Mouse (Mus musculus) layer of hippocampus, adult 9-11 months (tissue): ENCODE measurements at regions not wholly inside any gene's neighbourhood (a gene's known extent, or its start where the extent isn't known, plus 50 kb on each side); places are given as distances from the start of the nearest gene placed in this dataset.

Experiments
- DNase-seq: peaks from one replicate; pipeline ENCODE4 v3.0.0; 2022

DNA sequence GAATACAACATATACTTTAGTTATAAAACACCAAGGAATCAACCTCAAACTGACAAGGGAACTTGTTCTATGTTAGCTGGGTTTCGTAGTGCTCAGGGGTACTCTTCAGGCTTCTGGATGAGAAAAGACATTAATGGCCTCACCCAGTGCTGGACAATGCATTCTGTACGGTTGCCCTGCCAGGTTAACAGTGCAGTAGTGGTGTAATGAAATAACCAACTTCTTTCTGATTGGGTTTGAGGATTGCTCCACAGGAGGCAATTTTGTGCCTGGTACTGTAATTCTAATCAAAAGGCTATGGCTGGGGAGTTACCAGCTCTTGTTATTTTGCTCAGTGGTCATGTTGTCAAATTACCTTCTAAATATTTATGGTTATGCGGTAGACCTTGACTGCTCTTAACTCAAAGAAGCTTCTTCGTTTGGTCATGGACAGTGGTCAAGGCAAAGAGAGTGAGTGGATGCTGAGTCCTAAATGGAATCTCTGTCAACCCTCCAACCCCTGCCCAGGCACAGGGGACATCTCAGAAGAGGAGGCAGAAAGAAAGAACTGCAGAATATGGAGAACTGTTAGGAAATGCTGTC, 158.8 kb upstream of the B3gat2 start:
- no peak for DNase-seq

DNA sequence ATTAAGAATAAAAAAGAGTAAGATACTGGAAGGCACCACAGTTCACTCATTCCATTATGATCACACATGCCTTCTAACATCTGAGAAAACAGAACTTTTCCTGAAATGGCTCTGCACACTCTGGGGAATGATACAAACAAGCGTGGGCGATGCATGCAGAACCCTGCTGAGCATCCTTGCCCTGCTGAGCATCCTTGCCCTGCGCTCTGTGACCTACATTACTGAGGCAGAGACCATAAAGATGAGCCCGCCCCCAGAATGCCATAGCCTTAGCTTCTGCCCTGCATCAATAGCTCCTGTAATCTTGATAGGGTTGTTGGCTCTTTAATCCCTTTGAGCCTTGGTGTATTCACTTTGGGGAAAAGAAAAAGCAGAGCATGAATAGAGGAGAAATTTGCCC, 132.2 kb upstream of the B3gat2 start:
- DNase-seq: peak; percentile 10

DNA sequence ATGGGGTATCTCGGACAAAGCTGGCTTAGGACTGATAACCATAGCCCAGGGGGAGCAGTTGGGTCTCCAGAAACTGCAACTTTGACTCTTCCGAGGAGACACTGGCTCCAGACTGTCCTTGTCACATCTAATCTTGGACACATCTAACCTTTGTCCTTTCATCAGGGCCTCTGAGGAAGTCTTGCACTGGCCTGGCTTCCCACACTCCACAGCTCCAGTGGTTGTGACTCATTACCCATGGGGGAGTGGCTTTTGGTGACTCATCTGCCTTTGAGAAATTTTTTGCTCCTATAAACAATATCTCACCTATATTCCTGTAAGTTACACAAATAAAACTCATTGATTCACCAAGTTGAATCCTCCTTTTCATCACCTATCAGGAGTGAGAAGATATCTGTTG, 116.5 kb upstream of the B3gat2 start:
- DNase-seq: no peak

DNA sequence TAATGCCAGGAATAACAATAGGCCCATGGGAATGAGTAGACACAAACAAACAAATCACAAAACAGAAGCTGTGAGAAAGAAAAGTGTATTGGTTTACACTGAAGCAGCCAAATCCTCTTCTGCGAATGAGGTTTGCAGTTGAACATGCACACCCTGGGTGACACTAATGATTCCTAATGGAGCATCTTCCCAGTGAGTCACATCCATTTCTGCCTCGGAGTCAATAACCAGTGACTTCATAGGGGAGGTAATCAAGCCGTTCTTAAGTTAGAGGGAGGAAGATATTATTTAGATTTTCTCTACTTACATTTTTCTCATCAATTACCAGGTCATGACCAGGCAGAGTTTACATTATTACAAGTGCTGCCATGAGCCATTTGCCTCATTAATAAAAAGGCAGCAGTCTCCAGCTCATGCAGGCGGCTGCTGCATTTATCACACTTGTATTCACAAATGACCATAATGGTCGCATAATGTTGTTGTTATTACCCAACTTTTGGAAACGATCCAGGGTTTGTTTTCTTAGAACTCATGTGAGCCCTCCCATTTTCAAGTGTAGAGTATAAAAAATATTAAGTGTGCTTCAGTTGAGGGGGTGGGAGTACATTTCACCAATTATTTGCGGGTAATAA, 112.6 kb upstream of the B3gat2 start:
- DNase-seq: no peak

DNA sequence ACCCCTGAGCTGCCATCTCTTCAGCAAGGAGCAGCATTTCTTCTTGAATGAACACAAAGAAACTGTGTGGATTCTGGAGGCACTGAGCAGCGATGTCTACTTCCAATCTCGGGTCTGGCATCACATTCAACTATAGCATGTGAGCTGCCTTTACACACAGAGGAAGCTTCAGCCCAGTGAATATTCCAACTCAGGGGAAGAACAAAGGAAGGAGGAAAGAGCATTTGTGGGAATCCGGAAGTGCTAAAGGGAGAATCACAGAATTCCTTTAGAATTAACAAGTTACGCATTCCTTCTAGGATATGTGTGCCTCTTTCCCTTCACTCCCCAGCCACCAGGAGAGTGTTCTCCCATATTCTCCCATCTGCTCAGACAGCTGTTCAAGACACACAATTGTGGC, 111.7 kb upstream of the B3gat2 start:
- no peak for DNase-seq

DNA sequence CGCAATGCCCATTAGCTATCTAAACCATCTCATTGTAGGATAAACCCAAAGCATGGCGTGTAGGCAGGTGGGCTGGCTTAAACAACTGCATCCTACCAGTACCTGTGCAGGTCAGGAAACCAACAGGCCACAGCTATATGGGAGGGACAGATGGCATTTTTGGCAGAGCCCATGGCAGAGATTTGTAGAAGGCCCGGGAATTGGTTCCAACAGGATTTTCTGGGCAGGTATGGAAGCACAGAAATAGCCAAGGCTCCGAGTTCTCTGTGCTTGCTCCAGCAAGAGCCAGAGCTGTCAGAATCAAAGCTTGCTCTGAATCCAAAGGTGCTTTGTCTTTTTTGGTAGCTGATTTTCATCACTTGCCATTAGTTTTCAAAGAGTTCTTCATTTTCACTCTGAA, 107.9 kb upstream of the B3gat2 start:
- DNase-seq: no peak

DNA sequence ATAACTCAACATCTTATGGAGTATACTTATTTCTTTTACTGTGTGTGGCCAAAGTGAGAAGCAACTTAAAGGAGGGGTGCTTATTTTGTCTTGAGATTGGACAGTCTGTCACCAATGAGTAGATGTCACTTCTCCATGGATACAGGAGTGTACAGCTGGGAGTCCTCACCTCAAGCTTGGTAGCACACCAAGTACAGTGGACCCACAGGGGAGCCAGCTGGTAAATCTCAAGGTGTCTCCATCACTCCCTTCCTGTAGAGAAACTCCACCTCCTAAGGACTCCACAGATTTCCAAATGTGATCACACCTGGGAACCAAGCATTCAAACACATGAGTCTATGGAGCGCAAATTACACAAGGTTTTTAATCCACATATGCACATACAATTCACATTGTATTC, 105.8 kb upstream of the B3gat2 start:
- no peak for DNase-seq

DNA sequence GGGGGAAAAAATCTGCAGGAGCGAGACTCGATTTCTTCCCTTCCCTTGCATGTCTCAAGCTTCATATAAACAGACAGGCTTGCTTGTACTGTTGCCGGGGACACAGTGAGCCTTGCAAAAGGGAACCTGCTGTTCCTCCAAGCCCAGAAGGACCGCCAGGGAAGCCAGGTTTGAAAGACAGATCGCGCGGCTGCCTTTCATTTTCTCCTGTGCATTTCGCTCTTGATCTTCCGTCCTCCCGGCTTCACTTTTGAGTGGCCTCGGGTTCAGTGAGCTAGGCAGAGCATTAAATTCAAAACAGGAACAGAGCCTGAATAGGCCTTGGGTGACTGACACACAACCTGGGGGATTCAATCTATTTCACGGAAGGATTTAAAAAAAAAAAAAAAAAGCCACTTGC, 105.3 kb upstream of the B3gat2 start:
- DNase-seq: peak; percentile 53

DNA sequence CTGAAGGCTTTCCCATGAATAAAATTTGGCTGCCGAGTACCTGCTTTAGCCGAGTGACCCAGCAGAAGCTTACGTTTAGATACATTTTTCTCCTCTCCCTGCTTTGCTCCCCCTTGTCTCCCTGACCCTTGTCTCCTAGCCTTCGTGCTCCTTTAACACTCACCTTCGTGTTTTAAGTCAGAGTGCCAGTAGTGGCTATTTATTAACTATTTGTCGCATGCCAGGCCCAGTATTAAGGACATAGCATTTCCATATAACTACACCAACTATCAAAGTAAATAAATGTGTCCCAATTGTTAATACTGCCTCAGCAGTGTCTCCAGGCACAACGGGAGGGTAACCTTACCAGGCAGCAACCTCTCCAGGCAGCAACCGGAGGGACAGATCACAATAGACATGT, 104.8 kb upstream of the B3gat2 start:
- DNase-seq: no peak

DNA sequence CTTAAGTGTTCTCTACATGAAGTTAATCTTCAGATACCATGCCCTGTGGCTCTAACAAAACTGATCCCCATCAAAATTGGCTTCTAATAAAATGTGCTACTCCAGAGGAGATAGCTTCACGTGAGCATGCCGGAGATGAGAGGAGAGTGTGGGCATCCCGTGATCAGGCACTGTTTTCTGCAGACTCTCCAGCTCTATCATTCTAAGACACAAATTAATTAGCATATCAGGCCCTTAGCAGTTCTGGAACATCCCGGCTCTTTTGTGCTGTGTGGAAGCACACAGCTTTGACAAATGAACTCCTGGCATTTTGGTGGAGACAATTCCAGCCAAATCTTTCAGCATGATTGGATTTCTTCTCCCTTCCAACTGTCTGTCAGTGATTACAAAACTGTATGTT, 91.0 kb upstream of the B3gat2 start:
- no peak for DNase-seq

DNA sequence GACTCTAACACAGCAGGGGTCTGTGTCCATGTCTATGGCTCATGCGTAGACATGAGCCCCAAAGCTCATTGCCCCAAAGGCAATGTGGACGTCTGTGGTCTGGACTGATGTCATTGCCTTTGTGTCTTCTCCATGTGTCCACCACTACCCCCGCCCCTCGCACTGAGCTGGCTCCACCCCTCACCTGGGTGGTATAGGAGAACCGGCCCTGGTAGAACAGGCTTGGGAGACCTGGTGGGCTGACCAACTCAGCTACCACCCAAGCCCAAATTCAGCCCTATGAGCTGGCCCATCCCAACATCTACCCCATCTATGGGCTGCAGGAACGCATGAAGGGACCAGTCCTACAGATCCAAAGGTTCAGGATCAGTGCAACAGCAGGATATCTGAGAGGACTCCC, 87.2 kb upstream of the B3gat2 start:
- no peak for DNase-seq

DNA sequence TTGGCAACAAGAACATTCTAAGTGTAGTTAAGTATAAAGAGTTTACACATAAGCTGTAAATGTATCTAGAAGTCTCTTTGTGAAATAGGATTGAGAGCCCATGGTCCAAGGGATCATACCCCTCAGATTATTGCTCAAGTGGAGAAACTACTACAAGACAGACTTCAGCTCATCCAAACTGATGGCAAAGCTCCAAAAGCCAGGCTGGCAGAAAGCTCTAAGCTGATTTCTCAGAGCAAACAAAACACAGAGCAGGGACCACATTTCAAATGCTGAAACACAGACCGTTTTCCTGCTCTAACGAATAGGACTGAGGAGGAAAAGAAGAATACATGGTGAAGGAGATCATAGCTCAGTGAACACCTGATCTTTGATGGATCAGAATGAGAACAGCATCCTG, 85.3 kb upstream of the B3gat2 start:
- DNase-seq: no peak

DNA sequence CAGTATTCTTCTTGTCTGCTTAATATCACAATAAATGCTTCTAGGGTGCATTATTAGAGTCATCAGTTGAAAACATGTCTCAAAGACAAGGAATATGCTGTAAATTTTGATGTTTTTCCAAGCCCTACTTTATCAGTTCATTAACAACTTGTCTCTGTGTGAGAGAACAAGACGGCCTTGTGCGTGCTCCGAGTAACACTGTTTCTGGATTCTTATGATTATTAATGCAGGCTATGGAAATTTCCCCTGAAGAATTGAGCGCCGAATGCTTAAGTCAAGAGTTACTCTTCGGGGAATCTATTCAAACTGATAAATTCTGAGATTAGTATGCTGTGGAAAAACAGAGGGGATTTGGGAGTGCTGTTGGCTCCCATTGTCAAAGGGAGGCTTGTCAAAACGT, 72.2 kb upstream of the B3gat2 start:
- DNase-seq: no peak

DNA sequence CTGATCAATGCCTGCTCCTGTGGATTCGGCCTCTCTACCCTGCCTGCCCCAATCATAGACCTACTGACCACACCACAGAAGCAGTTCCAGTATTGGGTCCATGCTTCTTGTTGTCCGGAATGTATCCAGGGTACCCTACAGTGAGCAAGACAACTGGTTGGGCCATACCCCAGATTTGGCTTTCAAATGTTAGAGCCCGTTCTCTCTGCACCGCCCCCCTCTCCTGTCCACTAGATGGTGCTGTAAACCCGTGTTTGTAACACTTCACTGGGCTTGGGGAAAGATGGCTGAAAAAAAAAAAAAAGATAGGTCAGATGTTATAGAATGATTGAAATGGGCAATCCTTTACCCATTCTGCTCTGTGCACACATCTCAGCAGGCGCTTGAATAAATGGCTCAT, 56.1 kb upstream of the B3gat2 start:
- peak; percentile 22 for DNase-seq

DNA sequence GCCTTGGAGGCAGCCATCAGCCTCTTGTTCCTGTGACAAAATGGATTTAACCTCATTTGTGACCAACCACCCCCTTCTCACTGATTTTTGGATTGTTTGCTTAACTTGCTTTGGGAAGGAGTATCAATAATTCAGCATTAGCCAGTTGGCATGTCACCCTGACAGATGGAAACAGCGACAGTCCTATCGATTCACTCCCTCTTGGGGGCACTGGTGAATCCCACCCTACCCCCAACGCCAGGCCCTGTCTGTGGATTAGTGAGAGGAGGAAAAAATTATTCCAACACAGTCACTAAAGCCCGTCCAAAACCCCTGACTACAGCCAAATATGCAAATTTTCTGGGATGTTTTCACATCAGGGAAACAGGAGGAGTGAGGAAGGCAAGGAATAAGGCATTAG, 55.1 kb upstream of the B3gat2 start:
- no peak for DNase-seq
